Mouse (Mus musculus): Measurements from ENCODE around the gene Olfr967. TPM values are rescaled to one million over a fixed set of nuclear protein-coding genes. Genes with fewer than 3 reads are reported as not detected.

Olfr967 gene
- polyA plus RNA-seq, 1 experiment, result not detected

DNA sequence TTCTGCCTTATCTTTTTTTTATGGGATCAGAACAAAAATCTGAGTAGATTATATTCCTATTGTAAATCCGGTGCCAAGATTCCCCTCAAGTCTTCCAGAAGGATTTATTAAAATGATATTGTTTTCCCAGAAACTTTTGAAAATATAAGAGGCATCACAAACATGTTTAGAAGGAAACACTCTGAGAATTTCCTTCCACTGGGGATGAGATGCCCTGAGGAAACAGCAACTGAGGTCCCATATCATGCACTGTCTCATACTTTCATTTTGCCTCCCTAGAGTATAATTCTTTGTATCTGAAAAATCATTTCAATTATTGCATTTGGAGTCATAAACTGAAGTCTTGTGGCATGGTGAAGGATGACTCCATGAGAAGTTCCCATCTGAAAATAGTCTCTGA lies 37.1 kb downstream of the Olfr967 start, which contains the start of gene Olfr968:
Gene Olfr968, minus strand, starts transcription at position 101 of the 400 bp plus-strand sequence.
- no peak within 1 kb of the TSS for H3K4me3 ChIP-seq (replicated peaks; ENCODE audit: insufficient read depth, low read depth, low read length)
- no peak for DNase-seq
- 85% methylated on average over 1 of the region's 1 CpGs for WGBS
- H3K27ac ChIP-seq (ENCODE audit: insufficient read depth, low read length), result no peak within 1 kb of the TSS
- TF ChIP-seq POLR2A (IDR thresholded peaks at IDR 0.05; ENCODE audit: borderline replicate concordance, insufficient read depth, low read length) (no peak), CTCF (IDR thresholded peaks at IDR 0.05; ENCODE audit: borderline replicate concordance, insufficient read depth, low read depth, low read length) (no peak)
- H3K4me1 ChIP-seq (ENCODE audit: control insufficient read depth, insufficient read depth, low read length), result no peaks in the 10 kb centered on the region
- H3K27me3 ChIP-seq (ENCODE audit: control insufficient read depth, insufficient read depth, low read length), result no peaks in the 10 kb centered on the region

DNA sequence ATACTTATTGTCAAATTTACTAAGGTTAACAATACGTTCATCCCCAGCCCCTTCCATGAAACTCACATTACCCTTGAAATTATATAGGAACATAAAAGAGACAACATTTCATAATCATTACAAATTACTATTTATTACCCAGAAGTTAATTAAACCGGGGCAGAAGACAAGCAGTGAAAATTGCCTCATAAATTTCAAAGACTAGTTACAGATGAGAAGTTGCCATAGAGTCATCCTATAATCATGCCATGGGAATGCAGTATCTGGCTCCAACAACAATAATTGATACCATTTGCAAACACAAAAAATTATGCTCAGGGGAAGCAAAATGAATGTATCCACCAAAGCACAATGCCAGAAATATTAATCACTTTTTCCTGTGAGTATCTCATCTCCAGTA lies 44.5 kb downstream of the Olfr967 start, which contains the start of gene Olfr969:
Gene Olfr969, plus strand, starts transcription at position 388 of the 400 bp plus-strand sequence.
- no peak within 1 kb of the TSS for H3K27ac ChIP-seq (ENCODE audit: insufficient read depth, low read length)
- no peak for DNase-seq
- TF ChIP-seq CTCF (IDR thresholded peaks at IDR 0.05; ENCODE audit: borderline replicate concordance, insufficient read depth, low read depth, low read length), result no peak
- TF ChIP-seq POLR2A (IDR thresholded peaks at IDR 0.05; ENCODE audit: borderline replicate concordance, insufficient read depth, low read length), result no peak
- H3K4me1 ChIP-seq (ENCODE audit: control insufficient read depth, insufficient read depth, low read length), result no peaks in the 10 kb centered on the region
- no peaks in the 10 kb centered on the region for H3K27me3 ChIP-seq (ENCODE audit: control insufficient read depth, insufficient read depth, low read length)
- H3K4me3 ChIP-seq (replicated peaks; ENCODE audit: insufficient read depth, low read depth, low read length), result no peak within 1 kb of the TSS
- WGBS, result 77% methylated on average over 2 of the region's 2 CpGs

Other genes starting within 250 kb of the Olfr967 start
- gene Olfr957, start 230.4 kb upstream of the Olfr967 start, polyA plus RNA-seq (2012; rRNA removed), result not detected in 2 replicates
- not detected in 2 replicates for gene Olfr958, start 192.2 kb upstream of the Olfr967 start, polyA plus RNA-seq (2012; rRNA removed)
- gene Olfr959, start 170.7 kb upstream of the Olfr967 start, polyA plus RNA-seq (2012; rRNA removed), result not detected in 2 replicates
- gene AW551984, start 141.8 kb upstream of the Olfr967 start, polyA plus RNA-seq (2012; rRNA removed), result 8.0 and 8.5 TPM in 2 replicates
- gene Olfr148, start 135.6 kb upstream of the Olfr967 start, polyA plus RNA-seq (2012; rRNA removed), result not detected in 2 replicates
- not detected in 2 replicates for gene Olfr960, start 124.9 kb upstream of the Olfr967 start, polyA plus RNA-seq (2012; rRNA removed)
- not detected in 2 replicates for gene Olfr961, start 101.2 kb upstream of the Olfr967 start, polyA plus RNA-seq (2012; rRNA removed)
- gene Olfr963, start 79.0 kb upstream of the Olfr967 start, polyA plus RNA-seq (2012; rRNA removed), result not detected in 2 replicates
- gene Olfr149, start 39.1 kb upstream of the Olfr967 start, polyA plus RNA-seq (2012; rRNA removed), result not detected in 2 replicates
- not detected in 2 replicates for gene Olfr965, start 34.9 kb upstream of the Olfr967 start, polyA plus RNA-seq (2012; rRNA removed)
- not detected in 2 replicates for gene Olfr150, start 15.3 kb upstream of the Olfr967 start, polyA plus RNA-seq (2012; rRNA removed)
- not detected in 2 replicates for gene Olfr968, start 37.0 kb downstream of the Olfr967 start, polyA plus RNA-seq (2012; rRNA removed)
- not detected in 2 replicates for gene Olfr969, start 44.7 kb downstream of the Olfr967 start, polyA plus RNA-seq (2012; rRNA removed)
- gene Olfr970, start 62.6 kb downstream of the Olfr967 start, polyA plus RNA-seq (2012; rRNA removed), result not detected in 2 replicates
- not detected in 2 replicates for gene Olfr971, start 90.6 kb downstream of the Olfr967 start, polyA plus RNA-seq (2012; rRNA removed)
- gene Olfr972, start 120.2 kb downstream of the Olfr967 start, polyA plus RNA-seq (2012; rRNA removed), result not detected in 2 replicates
- not detected in 2 replicates for gene Olfr229, start 161.1 kb downstream of the Olfr967 start, polyA plus RNA-seq (2012; rRNA removed)
- gene Olfr974, start 191.3 kb downstream of the Olfr967 start, polyA plus RNA-seq (2012; rRNA removed), result not detected in 2 replicates
- not detected in 2 replicates for gene Olfr975, start 205.8 kb downstream of the Olfr967 start, polyA plus RNA-seq (2012; rRNA removed)
- not detected in 2 replicates for gene Olfr976, start 214.9 kb downstream of the Olfr967 start, polyA plus RNA-seq (2012; rRNA removed)
- not detected in 2 replicates for gene Olfr978, start 245.9 kb downstream of the Olfr967 start, polyA plus RNA-seq (2012; rRNA removed)